Mouse (Mus musculus) cerebellum, adult 2 months (tissue): Measurements from ENCODE around the gene Ednra. TPM values are rescaled to one million over a fixed set of nuclear protein-coding genes. Genes with fewer than 3 reads are reported as not detected.

Experiments used
- DNase-seq, 2 experiments: peaks; one replicate each; pipeline ENCODE4 v3.0.0; 2021
- H3K27ac ChIP-seq: fragments of 200-500 bp; 2 replicates; pipeline ENCODE4 v1.5.1; 2012; ENCODE audit warnings: low read length, control low read depth, inconsistent platforms; ENCODE audit not compliant: insufficient read depth
- H3K27me3 ChIP-seq: fragments of 200-500 bp; 2 replicates; pipeline ENCODE4 v1.6.1; 2012; ENCODE audit warnings: inconsistent platforms, mild to moderate bottlenecking, low read length, moderate library complexity; ENCODE audit not compliant: control insufficient read depth, insufficient read depth
- H3K4me1 ChIP-seq: fragments of 200-500 bp; 2 replicates; pipeline ENCODE4 v1.6.1; 2011; ENCODE audit warnings: low read length; ENCODE audit not compliant: control insufficient read depth, insufficient read depth
- H3K4me3 ChIP-seq: fragments of 200-500 bp; replicated peaks from 2 replicates; pipeline ENCODE3; 2011; ENCODE audit warnings: mild to moderate bottlenecking, low read depth, low read length, control low read depth; ENCODE audit not compliant: insufficient read depth
- CTCF ChIP-seq: fragments of 200-500 bp; IDR thresholded peaks from 2 replicates; pipeline ENCODE4 v1.5.1; 2011; ENCODE audit warnings: low read depth, mild to moderate bottlenecking, control low read depth, low read length, moderate library complexity, borderline replicate concordance; ENCODE audit not compliant: insufficient read depth
- POLR2A ChIP-seq: fragments of 200-500 bp; IDR thresholded peaks from 2 replicates; pipeline ENCODE4 v1.6.1; 2011; ENCODE audit warnings: low read length, control low read depth, borderline replicate concordance; ENCODE audit not compliant: insufficient read depth
- WGBS: fragments of 180-500 bp; shearing (Covaris S2); methylation state at CpG from one replicate; pipeline ENCODE4 v1.1.7; 2018; 5-methylcytosine and 5-hydroxymethylcytosine counted together
- polyA plus RNA-seq: library from polyadenylated mRNA; depleted of rRNA; stranded (reverse); fragments of >200 nt; gene quantifications from 2 replicates; pipeline ENCODE4 v1.2.3, GENCODE M21; 2012

The Ednra gene
- polyA plus RNA-seq, 1 experiment = 4.2 TPM

- H3K4me1 ChIP-seq = no peaks in the 10 kb centered on the region
- no peak for TF ChIP-seq CTCF
- TF ChIP-seq POLR2A = no peak
- H3K27me3 ChIP-seq = no peaks in the 10 kb centered on the region
- H3K27ac ChIP-seq = no peak overlapping the region
- 83% methylated on average over 13 of the region's 13 CpGs for WGBS
- no peak overlapping the region for H3K4me3 ChIP-seq
- DNase-seq = no peak
Observed at GRCm38 (mm10) chr8:77664901-77665300, 59.4 kb downstream of the Ednra start.

- TF ChIP-seq POLR2A = no peak
- TF ChIP-seq CTCF = no peak
- Histone ChIP-seq H3K4me1 (no peaks in the 10 kb centered on the region), H3K27ac (no peak overlapping the region), H3K27me3 (no peaks in the 10 kb centered on the region), H3K4me3 (no peak overlapping the region)
- WGBS = 72% methylated on average over 4 of the region's 4 CpGs
- no peak for DNase-seq
Observed at GRCm38 (mm10) chr8:77659534-77660080, 64.7 kb downstream of the Ednra start.

GRCm38 (mm10) chr8:77658356-77658755, 65.9 kb downstream of the Ednra start:
- no peak for TF ChIP-seq POLR2A
- no peak for TF ChIP-seq CTCF
- no peaks in the 10 kb centered on the region for H3K27me3 ChIP-seq
- no peak overlapping the region for H3K27ac ChIP-seq
- 87% methylated on average over 3 of the region's 3 CpGs for WGBS
- no peak overlapping the region for H3K4me3 ChIP-seq
- DNase-seq = no peak
- H3K4me1 ChIP-seq = no peaks in the 10 kb centered on the region

GRCm38 (mm10) chr8:77650646-77651190, 73.5 kb downstream of the Ednra start:
- Histone ChIP-seq H3K27me3 (no peaks in the 10 kb centered on the region), H3K4me1 (no peaks in the 10 kb centered on the region), H3K4me3 (no peak overlapping the region), H3K27ac (no peak overlapping the region)
- WGBS = 50% methylated on average over 1 of the region's 1 CpGs
- no peak for TF ChIP-seq CTCF
- no peak for TF ChIP-seq POLR2A
- no peak for DNase-seq

GRCm38 (mm10) chr8:77640093-77640839, 84.0 kb downstream of the Ednra start:
- TF ChIP-seq CTCF = no peak
- no peak for TF ChIP-seq POLR2A
- DNase-seq = no peak
- no peak overlapping the region for H3K27ac ChIP-seq
- no peaks in the 10 kb centered on the region for H3K27me3 ChIP-seq
- H3K4me1 ChIP-seq = no peaks in the 10 kb centered on the region
- no peak overlapping the region for H3K4me3 ChIP-seq
- WGBS = 65% methylated on average over 5 of the region's 5 CpGs

- TF ChIP-seq POLR2A = no peak
- no peak for TF ChIP-seq CTCF
- Histone ChIP-seq H3K27me3 (no peaks in the 10 kb centered on the region), H3K4me3 (no peak overlapping the region), H3K27ac (no peak overlapping the region), H3K4me1 (no peaks in the 10 kb centered on the region)
- 70% methylated on average over 3 of the region's 3 CpGs for WGBS
- DNase-seq = no peak
Observed at GRCm38 (mm10) chr8:77637593-77637992, 86.7 kb downstream of the Ednra start.

- Histone ChIP-seq H3K4me1 (no peaks in the 10 kb centered on the region), H3K27me3 (no peaks in the 10 kb centered on the region), H3K27ac (no peak overlapping the region), H3K4me3 (no peak overlapping the region)
- 68% methylated on average over 5 of the region's 5 CpGs for WGBS
- DNase-seq = no peak
- no peak for TF ChIP-seq CTCF
- no peak for TF ChIP-seq POLR2A
Observed at GRCm38 (mm10) chr8:77634035-77634434, 90.2 kb downstream of the Ednra start.

GRCm38 (mm10) chr8:77633211-77633610, 91.1 kb downstream of the Ednra start:
- TF ChIP-seq POLR2A (no peak), CTCF (no peak)
- WGBS = 78% methylated on average over 2 of the region's 2 CpGs
- H3K27me3 ChIP-seq = no peaks in the 10 kb centered on the region
- H3K27ac ChIP-seq = no peak overlapping the region
- DNase-seq = no peak
- no peaks in the 10 kb centered on the region for H3K4me1 ChIP-seq
- no peak overlapping the region for H3K4me3 ChIP-seq
